Mouse (Mus musculus): Measurements from ENCODE around the gene Auts2. TPM values are rescaled to one million over a fixed set of nuclear protein-coding genes. Genes with fewer than 3 reads are reported as not detected.

Gene Auts2
- polyA plus RNA-seq, 1 experiment from 2014 or later = 53.4 TPM

- H3K27me3 ChIP-seq (ENCODE audit: control insufficient read depth, insufficient read depth, low read length) = no peaks in the 10 kb centered on the region
- peak; percentile 34 for DNase-seq (ENCODE audit: low spot score)
- peaks cover 11% of the 10 kb centered on the region for H3K4me1 ChIP-seq (ENCODE audit: control insufficient read depth, insufficient read depth, low read length)
- no peak for ATAC-seq (ENCODE audit: insufficient number of reproducible peaks, low FRiP score, low TSS enrichment, low read depth)
- no peaks in the 10 kb centered on the region for H3K36me3 ChIP-seq (ENCODE audit: control insufficient read depth, insufficient read depth, low read length)
- no peaks in the 10 kb centered on the region for H3K9me3 ChIP-seq (ENCODE audit: control insufficient read depth, low read length)
- 23% methylated on average over 11 of the region's 11 CpGs for whole genome bisulfite sequencing
- no peak overlapping the region for H3K4me3 ChIP-seq (ENCODE audit: low read depth, low read length)
- H3K4me2 ChIP-seq (ENCODE audit: low read depth, severe bottlenecking) = no peak overlapping the region
- no peak overlapping the region for H3K9ac ChIP-seq (ENCODE audit: low read length)
- no peak overlapping the region for H3K27ac ChIP-seq (replicated peaks; ENCODE audit: low read depth, low read length)
Observed at GRCm38 (mm10) chr5:131824197-131824991, 718.8 kb downstream of the Auts2 start.

- no peak for DNase-seq (ENCODE audit: low spot score)
- no peak for ATAC-seq (ENCODE audit: insufficient number of reproducible peaks, low FRiP score, low TSS enrichment, low read depth)
- H3K4me1 ChIP-seq (ENCODE audit: control insufficient read depth, insufficient read depth, low read length) = peaks cover 7% of the 10 kb centered on the region
- no peak overlapping the region for H3K27ac ChIP-seq (replicated peaks; ENCODE audit: low read depth, low read length)
- H3K9me3 ChIP-seq (ENCODE audit: control insufficient read depth, low read length) = no peaks in the 10 kb centered on the region
- H3K36me3 ChIP-seq (ENCODE audit: control insufficient read depth, insufficient read depth, low read length) = no peaks in the 10 kb centered on the region
- no peaks in the 10 kb centered on the region for H3K27me3 ChIP-seq (ENCODE audit: control insufficient read depth, insufficient read depth, low read length)
- WGBS = 83% methylated on average over 4 of the region's 4 CpGs
- no peak overlapping the region for H3K9ac ChIP-seq (ENCODE audit: low read length)
- no peak overlapping the region for H3K4me3 ChIP-seq (ENCODE audit: low read depth, low read length)
- no peak overlapping the region for H3K4me2 ChIP-seq (ENCODE audit: low read depth, severe bottlenecking)
Observed at GRCm38 (mm10) chr5:131821461-131821860, 721.7 kb downstream of the Auts2 start.

GRCm38 (mm10) chr5:131819251-131819691, 723.9 kb downstream of the Auts2 start:
- Histone ChIP-seq H3K9ac (ENCODE audit: low read length) (no peak overlapping the region), H3K9me3 (ENCODE audit: control insufficient read depth, low read length) (no peaks in the 10 kb centered on the region), H3K27me3 (ENCODE audit: control insufficient read depth, insufficient read depth, low read length) (no peaks in the 10 kb centered on the region), H3K4me3 (ENCODE audit: low read depth, low read length) (no peak overlapping the region), H3K36me3 (ENCODE audit: control insufficient read depth, insufficient read depth, low read length) (no peaks in the 10 kb centered on the region), H3K27ac (replicated peaks; ENCODE audit: low read depth, low read length) (no peak overlapping the region), H3K4me2 (ENCODE audit: low read depth, severe bottlenecking) (no peak overlapping the region), H3K4me1 (ENCODE audit: control insufficient read depth, insufficient read depth, low read length) (peaks cover 3% of the 10 kb centered on the region; the same call in 1 of the 2 replicates)
- DNase-seq (ENCODE audit: low spot score) (no peak), ATAC-seq (ENCODE audit: insufficient number of reproducible peaks, low FRiP score, low TSS enrichment, low read depth) (no peak)
- WGBS = 93% methylated on average over 15 of the region's 15 CpGs

GRCm38 (mm10) chr5:131815498-131815897, 727.6 kb downstream of the Auts2 start:
- Histone ChIP-seq H3K27ac (replicated peaks; ENCODE audit: low read depth, low read length) (no peak overlapping the region), H3K27me3 (ENCODE audit: control insufficient read depth, insufficient read depth, low read length) (no peaks in the 10 kb centered on the region), H3K4me3 (ENCODE audit: low read depth, low read length) (no peak overlapping the region), H3K36me3 (ENCODE audit: control insufficient read depth, insufficient read depth, low read length) (no peaks in the 10 kb centered on the region), H3K4me1 (ENCODE audit: control insufficient read depth, insufficient read depth, low read length) (0 out of 2 replicates have a peak, but pooled peaks cover 8% of the 10 kb centered on the region), H3K9ac (ENCODE audit: low read length) (no peak overlapping the region), H3K4me2 (ENCODE audit: low read depth, severe bottlenecking) (no peak overlapping the region), H3K9me3 (ENCODE audit: control insufficient read depth, low read length) (no peaks in the 10 kb centered on the region)
- ATAC-seq (ENCODE audit: insufficient number of reproducible peaks, low FRiP score, low TSS enrichment, low read depth) = no peak
- DNase-seq (ENCODE audit: low spot score) = no peak
- 86% methylated on average over 3 of the region's 3 CpGs for WGBS

GRCm38 (mm10) chr5:131814503-131815003, 728.6 kb downstream of the Auts2 start:
- WGBS = 84% methylated on average over 9 of the region's 9 CpGs
- Histone ChIP-seq H3K4me1 (ENCODE audit: control insufficient read depth, insufficient read depth, low read length) (0 out of 2 replicates have a peak, but pooled peaks cover 8% of the 10 kb centered on the region), H3K9me3 (ENCODE audit: control insufficient read depth, low read length) (no peaks in the 10 kb centered on the region), H3K27ac (replicated peaks; ENCODE audit: low read depth, low read length) (no peak overlapping the region), H3K4me3 (ENCODE audit: low read depth, low read length) (no peak overlapping the region), H3K36me3 (ENCODE audit: control insufficient read depth, insufficient read depth, low read length) (no peaks in the 10 kb centered on the region), H3K27me3 (ENCODE audit: control insufficient read depth, insufficient read depth, low read length) (no peaks in the 10 kb centered on the region), H3K9ac (ENCODE audit: low read length) (no peak overlapping the region), H3K4me2 (ENCODE audit: low read depth, severe bottlenecking) (no peak overlapping the region)
- ATAC-seq (ENCODE audit: insufficient number of reproducible peaks, low FRiP score, low TSS enrichment, low read depth) = no peak
- no peak for DNase-seq (ENCODE audit: low spot score)

- no peaks in the 10 kb centered on the region for H3K9me3 ChIP-seq (ENCODE audit: control insufficient read depth, low read length)
- H3K27ac ChIP-seq (replicated peaks; ENCODE audit: low read depth, low read length) = no peak overlapping the region
- H3K4me3 ChIP-seq (ENCODE audit: low read depth, low read length) = no peak overlapping the region
- 0 out of 2 replicates have a peak, but pooled peaks cover 8% of the 10 kb centered on the region for H3K4me1 ChIP-seq (ENCODE audit: control insufficient read depth, insufficient read depth, low read length)
- 79% methylated on average over 10 of the region's 10 CpGs for WGBS
- no peaks in the 10 kb centered on the region for H3K36me3 ChIP-seq (ENCODE audit: control insufficient read depth, insufficient read depth, low read length)
- H3K4me2 ChIP-seq (ENCODE audit: low read depth, severe bottlenecking) = no peak overlapping the region
- H3K27me3 ChIP-seq (ENCODE audit: control insufficient read depth, insufficient read depth, low read length) = no peaks in the 10 kb centered on the region
- no peak overlapping the region for H3K9ac ChIP-seq (ENCODE audit: low read length)
- ATAC-seq (ENCODE audit: insufficient number of reproducible peaks, low FRiP score, low TSS enrichment, low read depth) = no peak
- DNase-seq (ENCODE audit: low spot score) = no peak
Observed at GRCm38 (mm10) chr5:131813952-131814502, 729.1 kb downstream of the Auts2 start.

GRCm38 (mm10) chr5:131813331-131813781, 729.8 kb downstream of the Auts2 start:
- Histone ChIP-seq H3K9me3 (ENCODE audit: control insufficient read depth, low read length) (no peaks in the 10 kb centered on the region), H3K4me2 (ENCODE audit: low read depth, severe bottlenecking) (no peak overlapping the region), H3K27ac (replicated peaks; ENCODE audit: low read depth, low read length) (no peak overlapping the region), H3K36me3 (ENCODE audit: control insufficient read depth, insufficient read depth, low read length) (no peaks in the 10 kb centered on the region), H3K9ac (ENCODE audit: low read length) (no peak overlapping the region), H3K27me3 (ENCODE audit: control insufficient read depth, insufficient read depth, low read length) (no peaks in the 10 kb centered on the region), H3K4me3 (ENCODE audit: low read depth, low read length) (no peak overlapping the region), H3K4me1 (ENCODE audit: control insufficient read depth, insufficient read depth, low read length) (0 out of 2 replicates have a peak, but pooled peaks cover 8% of the 10 kb centered on the region)
- DNase-seq (ENCODE audit: low spot score) = no peak
- WGBS = 34% methylated on average over 7 of the region's 7 CpGs
- ATAC-seq (ENCODE audit: insufficient number of reproducible peaks, low FRiP score, low TSS enrichment, low read depth) = no peak

GRCm38 (mm10) chr5:131812483-131813063, 730.6 kb downstream of the Auts2 start:
- H3K4me2 ChIP-seq (ENCODE audit: low read depth, severe bottlenecking) = no peak overlapping the region
- H3K27ac ChIP-seq (replicated peaks; ENCODE audit: low read depth, low read length) = no peak overlapping the region
- no peak for ATAC-seq (ENCODE audit: insufficient number of reproducible peaks, low FRiP score, low TSS enrichment, low read depth)
- no peaks in the 10 kb centered on the region for H3K27me3 ChIP-seq (ENCODE audit: control insufficient read depth, insufficient read depth, low read length)
- no peaks in the 10 kb centered on the region for H3K36me3 ChIP-seq (ENCODE audit: control insufficient read depth, insufficient read depth, low read length)
- H3K9ac ChIP-seq (ENCODE audit: low read length) = no peak overlapping the region
- H3K4me3 ChIP-seq (ENCODE audit: low read depth, low read length) = no peak overlapping the region
- 90% methylated on average over 10 of the region's 10 CpGs for WGBS
- DNase-seq (ENCODE audit: low spot score) = no peak
- H3K4me1 ChIP-seq (ENCODE audit: control insufficient read depth, insufficient read depth, low read length) = 0 out of 2 replicates have a peak, but pooled peaks cover 8% of the 10 kb centered on the region
- no peaks in the 10 kb centered on the region for H3K9me3 ChIP-seq (ENCODE audit: control insufficient read depth, low read length)

Data from limb, embryonic 11.5 days (tissue).